Mouse (Mus musculus) adrenal gland, postnatal 10 days (tissue): ENCODE results near the gene Isl2. TPM values are rescaled to one million over a fixed set of nuclear protein-coding genes. Genes with fewer than 3 reads are reported as not detected.

Source experiments
- DNase-seq: peaks from one replicate; pipeline ENCODE4 v3.0.0; 2021; ENCODE audit warnings: mixed read lengths
- long read RNA-seq, 2 experiments: library from polyadenylated mRNA; stranded (forward); transcript quantifications; one replicate each; pipeline ENCODE4 v2.0.0; 2021
- total RNA-seq, 2 experiments: library from RNA; stranded (reverse); gene quantifications; 2 replicates each; pipeline ENCODE4 v1.2.3; 2021

The Isl2 gene
- total RNA-seq: not detected
- long read RNA-seq, experiment 1: 0 reads
- long read RNA-seq, experiment 2: 0 reads

DNA sequence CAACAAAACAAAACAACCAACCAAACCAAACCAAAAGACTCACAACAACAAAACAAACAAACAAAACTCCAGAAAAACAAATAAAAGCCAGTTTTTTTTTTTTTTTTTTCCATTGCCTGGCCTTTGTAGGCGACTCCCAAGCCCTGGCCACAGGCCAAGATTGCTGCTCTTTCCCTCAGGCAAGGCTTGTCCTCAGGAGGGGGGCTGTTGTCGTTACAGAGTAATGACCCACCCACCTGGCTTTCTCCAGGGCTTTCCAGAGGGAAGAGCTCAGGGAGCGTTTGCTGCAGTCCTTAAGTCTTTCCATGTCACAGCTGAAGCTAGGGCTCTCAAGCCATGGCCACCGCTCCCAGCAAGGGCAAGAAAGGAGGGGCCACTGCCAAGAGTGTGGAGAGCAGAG, at the start of gene Isl2:
Gene Isl2, plus strand, starts transcription at position 296 of the 400 bp plus-strand sequence.
- peak; percentile 43 for DNase-seq

DNA sequence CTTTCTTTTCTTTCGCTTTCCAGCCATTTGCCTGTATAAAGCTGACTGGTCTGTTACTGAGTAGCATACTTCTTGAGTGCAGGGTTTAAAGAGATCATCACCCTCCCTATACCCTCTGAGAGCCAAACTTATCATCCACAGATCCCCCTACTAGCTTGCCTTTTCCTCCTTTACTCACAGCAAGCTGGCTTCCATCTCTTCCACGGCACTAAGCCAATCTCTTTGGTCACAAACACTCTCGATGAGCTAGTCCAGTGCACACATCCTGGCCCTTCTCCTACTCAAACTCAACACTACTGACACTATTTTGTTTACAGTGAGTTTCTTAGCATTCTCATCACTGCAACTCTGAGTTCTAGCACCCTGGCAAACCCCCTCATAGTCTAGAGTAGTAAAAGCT, 30.6 kb upstream of the Isl2 start:
- peak; percentile 21 for DNase-seq

GRCm38 (mm10) chr9:55508701-55509100, 29.8 kb upstream of the Isl2 start:
- no peak for DNase-seq

GRCm38 (mm10) chr9:55509731-55510130, 28.7 kb upstream of the Isl2 start:
- no peak for DNase-seq

DNA sequence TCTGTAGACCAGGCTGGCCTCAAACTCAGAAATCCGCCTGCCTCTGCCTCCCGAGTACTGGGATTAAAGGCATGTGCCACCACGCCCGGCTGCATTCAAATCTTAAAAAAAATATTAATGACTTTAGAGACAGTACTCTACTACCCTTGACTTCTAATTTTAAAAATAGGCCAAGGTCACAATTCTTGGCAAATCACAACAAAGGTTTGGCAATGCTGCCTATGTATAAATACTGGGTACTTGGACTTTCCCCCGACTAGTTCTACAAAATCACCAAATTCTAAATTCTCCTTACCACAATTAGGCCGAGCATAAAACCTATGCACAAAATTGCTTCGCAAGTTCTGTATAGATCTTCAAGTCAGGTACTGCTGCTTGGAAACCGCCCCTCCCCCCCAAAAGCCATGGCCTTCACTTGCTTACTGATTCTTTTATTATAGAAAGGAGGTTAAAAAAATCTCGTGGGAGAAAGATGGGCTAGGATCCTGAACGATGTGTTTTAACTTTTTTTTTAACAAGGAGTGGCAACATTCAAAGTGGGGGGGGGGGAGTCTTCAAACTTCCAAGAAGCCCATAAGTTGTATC, 27.7 kb upstream of the Isl2 start:
- DNase-seq: peak; percentile 44

DNA sequence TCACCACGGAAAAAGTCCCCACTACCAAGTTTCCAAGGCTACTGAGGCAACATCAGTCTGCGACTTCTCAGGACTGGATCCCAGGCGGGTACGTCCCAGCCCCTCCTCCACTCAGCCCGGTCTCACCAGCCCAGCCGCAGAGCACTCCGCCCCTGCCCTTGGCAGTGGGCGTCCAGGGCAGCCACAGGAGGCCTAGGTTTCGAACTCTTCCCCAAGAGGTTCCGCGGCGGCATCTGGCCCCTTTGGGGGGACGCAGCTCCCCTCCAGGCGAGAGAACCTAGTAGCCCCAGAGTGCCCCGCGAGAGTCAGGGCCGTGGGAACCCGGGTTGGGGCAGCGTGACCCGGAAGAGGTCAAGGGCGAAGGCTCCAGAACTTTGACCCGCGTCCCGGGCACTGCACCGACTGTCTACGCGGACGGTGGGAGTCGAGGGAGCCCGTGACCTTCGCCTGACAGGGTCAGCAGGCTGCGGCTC, 26.9 kb upstream of the Isl2 start:
- DNase-seq: peak; percentile 80

DNA sequence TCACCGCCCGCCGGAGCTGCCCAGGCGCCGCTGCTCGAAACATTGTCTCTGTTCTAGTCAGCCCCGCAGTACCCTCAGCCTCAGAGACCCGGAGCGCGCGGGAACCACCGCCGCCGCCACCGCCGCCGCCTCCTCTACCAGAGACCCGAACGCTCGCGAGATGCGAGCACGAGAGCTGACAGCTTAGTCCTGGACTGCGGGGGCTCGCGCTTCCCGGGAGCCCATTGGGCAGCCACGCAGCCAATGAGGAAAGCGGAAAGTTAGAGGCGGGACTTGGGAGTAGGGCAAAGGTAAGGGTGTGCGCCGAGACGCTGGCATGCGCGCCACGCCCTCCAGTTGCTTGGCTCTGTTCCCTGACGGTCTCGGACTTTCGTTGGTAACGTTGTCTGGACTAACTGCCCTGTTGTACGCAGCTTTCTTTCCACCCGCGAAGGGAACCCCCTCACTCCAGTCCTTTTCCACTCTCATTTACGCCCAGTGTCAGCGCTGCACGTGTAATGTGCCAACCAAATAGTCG, 26.4 kb upstream of the Isl2 start, which contains the start of gene Etfa:
Gene Etfa, minus strand, starts transcription at position 217 of the 517 bp plus-strand sequence.
- DNase-seq: peak; percentile 97

- DNase-seq: no peak
These were observed 12.8 kb upstream of the Isl2 start for GRCm38 (mm10) chr9:55525716-55526115.

DNA sequence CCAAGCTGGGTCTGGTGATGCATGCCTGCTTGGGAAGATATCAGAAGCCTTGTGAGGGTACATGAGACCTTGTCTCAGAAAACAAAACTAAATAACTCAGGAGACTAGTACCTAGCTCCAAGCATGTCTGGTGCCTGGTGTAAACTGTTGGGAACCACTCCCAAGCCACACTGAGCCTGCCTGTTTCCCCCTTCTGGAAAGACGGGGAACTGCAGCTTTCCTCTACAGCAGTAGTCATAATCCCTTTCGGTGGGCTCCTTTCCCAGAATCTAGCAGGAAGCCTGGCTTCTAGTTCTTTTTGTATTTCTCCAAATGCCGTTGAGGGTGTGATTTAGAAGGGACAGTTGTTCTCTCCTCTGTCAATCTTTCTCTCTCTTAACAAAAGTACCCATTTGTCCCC, 2.6 kb upstream of the Isl2 start:
- peak; percentile 78 for DNase-seq

GRCm38 (mm10) chr9:55539006-55539405, 534 bp downstream of the Isl2 start:
- DNase-seq: no peak

- no peak for DNase-seq
These were observed 1.4 kb downstream of the Isl2 start for GRCm38 (mm10) chr9:55539661-55540390.

DNA sequence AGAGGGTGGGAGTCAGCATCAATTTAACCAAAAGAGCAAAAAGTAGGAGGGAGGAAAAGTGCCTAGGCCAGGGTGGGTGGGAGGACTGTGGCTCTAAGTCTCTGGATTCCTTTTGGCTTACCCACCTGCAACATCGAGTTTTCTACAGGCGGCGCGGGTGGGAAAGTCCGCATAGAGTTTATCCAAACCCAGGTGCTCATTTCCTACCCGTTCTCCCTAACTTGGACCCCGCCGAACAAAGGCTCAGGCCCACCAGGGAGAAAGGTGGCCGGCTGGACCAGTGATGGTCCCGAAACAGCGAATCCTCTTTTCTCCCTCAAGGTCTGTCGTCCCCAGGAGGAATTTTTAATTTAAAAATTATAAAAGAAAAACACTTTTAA, 1.9 kb downstream of the Isl2 start:
- no peak for DNase-seq

- peak; percentile 45 for DNase-seq
These were observed 2.4 kb downstream of the Isl2 start for GRCm38 (mm10) chr9:55540888-55541287.

DNA sequence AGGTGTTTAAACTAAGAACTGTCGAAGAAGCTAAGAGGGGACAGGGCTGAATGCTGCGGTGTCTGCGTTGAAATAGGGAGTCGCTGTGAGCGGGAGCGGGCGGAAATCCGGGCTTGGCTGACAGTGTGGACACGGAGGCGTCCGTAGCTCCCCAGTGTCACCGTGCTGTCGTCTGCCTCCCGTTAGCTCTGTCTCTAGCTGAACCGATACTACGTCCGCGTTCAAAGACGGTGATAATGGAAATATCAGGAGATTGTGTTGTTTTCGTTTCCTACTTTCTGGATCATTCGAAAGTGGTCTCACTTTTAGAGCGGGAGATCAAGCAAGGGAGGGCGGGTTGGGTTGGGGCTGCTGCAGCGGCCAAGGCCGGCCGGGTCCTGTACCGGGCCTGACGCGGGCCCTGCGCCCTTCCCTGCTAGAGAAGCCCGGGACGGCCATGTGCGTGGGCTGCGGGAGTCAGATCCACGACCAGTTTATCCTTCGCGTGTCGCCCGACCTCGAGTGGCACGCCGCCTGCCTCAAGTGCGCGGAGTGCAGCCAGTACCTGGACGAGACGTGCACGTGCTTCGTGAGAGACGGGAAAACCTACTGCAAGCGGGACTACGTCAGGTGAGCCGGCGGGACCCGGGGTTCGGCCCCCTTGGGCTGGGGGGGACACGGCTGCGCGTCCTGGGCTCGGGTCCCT, 3.4 kb downstream of the Isl2 start:
- DNase-seq: no peak

- no peak for DNase-seq
These were observed 4.2 kb downstream of the Isl2 start for GRCm38 (mm10) chr9:55542366-55543325.

GRCm38 (mm10) chr9:55543336-55543702, 4.8 kb downstream of the Isl2 start:
- no peak for DNase-seq

DNA sequence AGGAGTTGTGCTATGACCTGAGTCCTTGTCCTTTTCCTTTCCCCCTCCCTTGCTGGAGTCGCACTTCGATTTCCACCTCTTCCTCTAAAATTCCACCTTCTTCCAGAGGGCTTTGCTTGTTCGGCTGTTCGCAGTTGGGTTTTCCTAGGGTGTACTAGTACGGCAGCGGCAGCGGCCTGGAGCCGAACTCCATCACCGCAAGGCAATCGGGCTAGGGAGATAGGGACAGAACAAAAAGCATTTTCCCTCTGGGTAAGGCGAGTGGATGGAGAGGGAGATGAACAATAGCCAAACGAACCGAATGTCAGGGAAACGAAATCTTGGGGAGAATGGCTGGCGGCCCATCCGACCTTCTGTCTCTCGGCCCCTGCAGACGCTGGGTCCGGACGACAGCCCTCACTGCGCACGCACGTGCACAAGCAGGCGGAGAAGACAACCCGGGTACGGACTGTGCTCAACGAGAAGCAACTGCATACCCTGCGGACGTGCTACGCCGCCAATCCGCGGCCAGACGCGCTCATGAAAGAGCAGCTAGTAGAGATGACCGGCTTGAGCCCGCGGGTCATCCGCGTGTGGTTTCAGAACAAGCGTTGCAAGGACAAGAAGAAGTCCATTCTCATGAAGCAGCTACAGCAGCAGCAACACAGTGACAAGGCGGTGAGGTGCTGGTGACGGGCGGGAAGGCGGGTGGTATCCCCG, 5.4 kb downstream of the Isl2 start:
- no peak for DNase-seq

DNA sequence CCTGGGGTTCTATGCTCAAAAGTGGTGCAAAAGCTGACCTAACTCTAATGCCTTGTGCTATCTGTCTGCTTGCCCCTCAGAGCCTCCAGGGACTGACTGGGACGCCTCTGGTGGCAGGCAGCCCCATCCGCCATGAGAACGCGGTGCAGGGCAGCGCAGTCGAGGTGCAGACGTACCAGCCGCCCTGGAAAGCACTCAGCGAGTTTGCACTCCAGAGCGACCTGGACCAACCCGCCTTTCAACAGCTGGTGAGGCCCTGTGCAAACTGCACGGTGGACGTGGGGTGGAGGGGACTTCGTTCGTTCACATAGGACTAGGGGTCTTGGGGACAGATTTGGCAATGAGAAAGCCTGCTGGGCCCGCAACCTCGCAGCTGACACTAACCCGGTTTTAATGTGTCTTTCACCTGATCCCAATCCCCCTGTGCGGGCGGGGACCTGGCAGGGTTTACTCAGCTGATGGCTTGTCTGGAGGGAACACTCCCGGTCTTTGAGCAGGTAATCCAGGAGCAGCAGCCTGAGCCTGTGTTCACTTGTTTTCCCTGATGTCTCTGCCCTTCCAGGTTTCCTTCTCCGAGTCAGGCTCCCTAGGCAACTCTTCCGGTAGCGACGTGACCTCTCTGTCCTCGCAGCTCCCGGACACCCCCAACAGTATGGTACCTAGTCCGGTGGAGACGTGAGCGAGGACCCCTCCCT, 6.5 kb downstream of the Isl2 start:
- DNase-seq: no peak

- DNase-seq: no peak
These were observed 7.2 kb downstream of the Isl2 start for GRCm38 (mm10) chr9:55545556-55546175.
